Mouse (Mus musculus): Measurements from ENCODE around the gene Chchd10. TPM values are rescaled to one million over a fixed set of nuclear protein-coding genes. Genes with fewer than 3 reads are reported as not detected.
"Not testable (repeated sequence)": the region's sequence is repeated elsewhere in the genome, so short reads cannot be mapped to it uniquely, and the experiment has no call there.

Gene Chchd10
- polyA plus RNA-seq (2012; rRNA removed) (11.7 and 13.6 TPM in 2 replicates), polyA plus RNA-seq (2014; fragmentation: Nextera tagmentation; extraction: Ambion mirVana) (16.2 and 24.8 TPM in 2 replicates)

- TF ChIP-seq POLR2A (IDR thresholded peaks at IDR 0.05; ENCODE audit: borderline replicate concordance, extremely low read depth, insufficient read depth, insufficient read length): no peak
- peak within 1 kb of the TSS; percentile 91 for H3K4me2 ChIP-seq (replicated peaks; ENCODE audit: low read depth, low read length, severe bottlenecking)
- peak within 1 kb of the TSS; percentile 94 for H3K9ac ChIP-seq (ENCODE audit: low read depth, low read length, severe bottlenecking)
- WGBS: 41% methylated on average over 6 of the region's 6 CpGs
- H3K9me3 ChIP-seq (ENCODE audit: control insufficient read depth, low read length): no peaks in the 10 kb centered on the region
- peak within 1 kb of the TSS; percentile 74 for H3K4me3 ChIP-seq (replicated peaks; ENCODE audit: low read length)
- peak within 1 kb of the TSS; percentile 79 for H3K27ac ChIP-seq (replicated peaks; ENCODE audit: low read depth, low read length)
- ATAC-seq (ENCODE audit: low FRiP score, low read depth): no peak
- peaks cover 21% of the 10 kb centered on the region for H3K27me3 ChIP-seq (ENCODE audit: control insufficient read depth, insufficient read depth, low read length)
- peaks cover 36% of the 10 kb centered on the region for H3K4me1 ChIP-seq (ENCODE audit: control insufficient read depth, insufficient read depth, low read length)
- DNase-seq (ENCODE audit: low spot score): no peak
- peaks cover 6% of the 10 kb centered on the region for H3K36me3 ChIP-seq (ENCODE audit: control insufficient read depth, insufficient read depth, low read length)
These were observed at the start of gene Chchd10 for GRCm38 (mm10) chr10:75932891-75933290. Gene Chchd10, plus strand, starts transcription at chr10:75933130.

GRCm38 (mm10) chr10:75883232-75883552 is 49.7 kb upstream of the Chchd10 start:
- peak; percentile 70 for DNase-seq (ENCODE audit: low spot score)
- Histone ChIP-seq H3K9me3 (ENCODE audit: control insufficient read depth, low read length) (no peaks in the 10 kb centered on the region), H3K4me1 (ENCODE audit: control insufficient read depth, insufficient read depth, low read length) (peaks cover 13% of the 10 kb centered on the region), H3K4me2 (replicated peaks; ENCODE audit: low read depth, low read length, severe bottlenecking) (peak overlapping the region; percentile 23; the same call in 1 of the 2 replicates), H3K27me3 (ENCODE audit: control insufficient read depth, insufficient read depth, low read length) (no peaks in the 10 kb centered on the region), H3K4me3 (replicated peaks; ENCODE audit: low read length) (no peak overlapping the region), H3K36me3 (ENCODE audit: control insufficient read depth, insufficient read depth, low read length) (no peaks in the 10 kb centered on the region), H3K27ac (replicated peaks; ENCODE audit: low read depth, low read length) (no peak overlapping the region), H3K9ac (ENCODE audit: low read depth, low read length, severe bottlenecking) (no peak overlapping the region)
- peak; percentile 54; the same call in 1 of the 2 replicates for ATAC-seq (ENCODE audit: low FRiP score, low read depth)
- WGBS: 3% methylated on average over 10 of the region's 10 CpGs
- no peak for TF ChIP-seq POLR2A (IDR thresholded peaks at IDR 0.05; ENCODE audit: borderline replicate concordance, extremely low read depth, insufficient read depth, insufficient read length)

GRCm38 (mm10) chr10:75884742-75885141 is 48.2 kb upstream of the Chchd10 start:
- peaks cover 19% of the 10 kb centered on the region for H3K4me1 ChIP-seq (ENCODE audit: control insufficient read depth, insufficient read depth, low read length)
- H3K27ac ChIP-seq (replicated peaks; ENCODE audit: low read depth, low read length): no peak overlapping the region
- no peak overlapping the region for H3K9ac ChIP-seq (ENCODE audit: low read depth, low read length, severe bottlenecking)
- ATAC-seq (ENCODE audit: low FRiP score, low read depth) (no peak), DNase-seq (ENCODE audit: low spot score) (no peak)
- 94% methylated on average over 8 of the region's 8 CpGs for WGBS
- no peaks in the 10 kb centered on the region for H3K27me3 ChIP-seq (ENCODE audit: control insufficient read depth, insufficient read depth, low read length)
- H3K9me3 ChIP-seq (ENCODE audit: control insufficient read depth, low read length): no peaks in the 10 kb centered on the region
- no peak overlapping the region for H3K4me3 ChIP-seq (replicated peaks; ENCODE audit: low read length)
- no peaks in the 10 kb centered on the region for H3K36me3 ChIP-seq (ENCODE audit: control insufficient read depth, insufficient read depth, low read length)
- H3K4me2 ChIP-seq (replicated peaks; ENCODE audit: low read depth, low read length, severe bottlenecking): no peak overlapping the region
- no peak for TF ChIP-seq POLR2A (IDR thresholded peaks at IDR 0.05; ENCODE audit: borderline replicate concordance, extremely low read depth, insufficient read depth, insufficient read length)

DNA sequence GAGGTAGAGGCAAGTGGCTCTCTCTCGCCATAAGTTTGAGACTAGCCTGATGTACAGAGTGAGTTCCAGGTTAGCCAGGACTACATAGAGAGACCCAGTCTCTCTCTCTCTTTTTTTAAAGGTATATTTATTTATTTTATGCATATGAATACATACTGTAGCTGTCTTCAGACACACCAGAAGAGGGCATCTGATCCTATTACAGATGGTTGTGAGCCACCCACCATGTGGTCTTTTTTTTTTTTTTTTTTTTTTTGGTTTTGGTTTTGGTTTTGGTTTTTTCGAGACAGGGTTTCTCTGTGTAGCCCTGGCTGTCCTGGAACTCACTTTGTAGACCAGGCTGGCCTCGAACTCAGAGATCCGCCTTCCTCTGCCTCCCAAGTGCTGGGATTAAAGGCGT is 45.4 kb upstream of the Chchd10 start:
- not testable (repeated sequence) for H3K4me3 ChIP-seq (replicated peaks; ENCODE audit: low read length); H3K27ac ChIP-seq (replicated peaks; ENCODE audit: low read depth, low read length); H3K9ac ChIP-seq (ENCODE audit: low read depth, low read length, severe bottlenecking); H3K4me2 ChIP-seq (replicated peaks; ENCODE audit: low read depth, low read length, severe bottlenecking); ATAC-seq (ENCODE audit: low FRiP score, low read depth); H3K27me3 ChIP-seq (ENCODE audit: control insufficient read depth, insufficient read depth, low read length); DNase-seq (ENCODE audit: low spot score); H3K9me3 ChIP-seq (ENCODE audit: control insufficient read depth, low read length); H3K36me3 ChIP-seq (ENCODE audit: control insufficient read depth, insufficient read depth, low read length)
- WGBS: 84% methylated on average over 5 of the region's 5 CpGs
- peaks cover 12% of the 10 kb centered on the region for H3K4me1 ChIP-seq (ENCODE audit: control insufficient read depth, insufficient read depth, low read length)

DNA sequence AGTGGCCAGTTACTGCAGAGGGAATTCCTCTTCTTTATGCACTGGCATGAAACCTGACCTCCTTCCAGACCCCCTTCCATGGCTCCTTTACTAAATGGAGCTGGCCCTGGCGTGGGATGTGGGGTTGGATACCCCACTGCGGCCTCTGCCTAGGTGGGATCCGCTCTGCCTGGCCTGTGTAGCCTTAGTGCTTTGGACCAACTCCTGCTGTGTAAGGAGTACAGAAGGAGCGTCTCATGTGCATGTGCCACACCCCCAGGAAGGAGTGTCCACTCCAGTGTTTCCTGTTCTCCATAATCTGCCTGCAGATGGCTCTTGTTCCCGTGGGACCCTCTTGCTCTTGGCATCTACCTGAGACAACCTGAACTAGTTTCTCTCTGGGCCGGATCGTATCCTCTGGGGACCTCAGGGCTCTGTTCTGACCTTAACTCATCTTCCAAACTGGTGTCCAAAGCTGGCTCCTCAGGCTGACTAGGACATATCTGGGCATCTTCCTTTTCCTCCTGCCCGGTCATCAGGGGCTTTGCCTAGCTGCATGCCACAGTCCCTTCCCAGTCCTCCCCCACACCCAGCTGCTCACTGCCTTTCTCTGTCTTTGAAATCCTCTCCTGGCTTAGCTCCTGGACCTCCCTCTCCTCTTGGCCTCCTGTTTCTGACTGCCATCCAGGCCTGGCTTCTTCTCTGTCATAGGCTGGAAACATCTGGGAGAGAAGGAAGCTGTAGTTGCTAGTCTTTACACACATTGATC is 43.4 kb upstream of the Chchd10 start:
- no peak for TF ChIP-seq POLR2A (IDR thresholded peaks at IDR 0.05; ENCODE audit: borderline replicate concordance, extremely low read depth, insufficient read depth, insufficient read length)
- Histone ChIP-seq H3K4me1 (ENCODE audit: control insufficient read depth, insufficient read depth, low read length) (peaks cover 11% of the 10 kb centered on the region), H3K9me3 (ENCODE audit: control insufficient read depth, low read length) (no peaks in the 10 kb centered on the region), H3K27ac (replicated peaks; ENCODE audit: low read depth, low read length) (no peak overlapping the region), H3K4me3 (replicated peaks; ENCODE audit: low read length) (no peak overlapping the region), H3K9ac (ENCODE audit: low read depth, low read length, severe bottlenecking) (no peak overlapping the region), H3K4me2 (replicated peaks; ENCODE audit: low read depth, low read length, severe bottlenecking) (no peak overlapping the region), H3K27me3 (ENCODE audit: control insufficient read depth, insufficient read depth, low read length) (no peaks in the 10 kb centered on the region), H3K36me3 (ENCODE audit: control insufficient read depth, insufficient read depth, low read length) (peaks cover 5% of the 10 kb centered on the region; the same call in 1 of the 2 replicates)
- ATAC-seq (ENCODE audit: low FRiP score, low read depth) (no peak), DNase-seq (ENCODE audit: low spot score) (no peak)
- WGBS: 40% methylated on average over 8 of the region's 8 CpGs
